Mouse (Mus musculus) layer of hippocampus, adult 9-11 months (tissue): ENCODE measurements around the gene Fgf14.
"Not testable (repeated sequence)": the region's sequence is repeated elsewhere in the genome, so short reads cannot be mapped to it uniquely, and the experiment has no call there.

ENCODE experiments used
- DNase-seq: peaks from one replicate; pipeline ENCODE4 v3.0.0; 2022

Fgf14 gene

GRCm38 (mm10) chr14:124676506-124677177 lies at the start of gene Fgf14:
Gene Fgf14 (minus strand): TSS chr14:124677127.
- DNase-seq, result no peak

- peak; percentile 86 for DNase-seq
Observed at GRCm38 (mm10) chr14:124677379-124677778, 452 bp upstream of the Fgf14 start.

- peak; percentile 59 for DNase-seq
Observed at GRCm38 (mm10) chr14:124675654-124676505, 1.0 kb downstream of the Fgf14 start.

- DNase-seq, result peak; percentile 21
Observed at GRCm38 (mm10) chr14:124675142-124675653, 1.7 kb downstream of the Fgf14 start.

GRCm38 (mm10) chr14:124674536-124675141 lies 2.3 kb downstream of the Fgf14 start:
- DNase-seq, result no peak

- DNase-seq, result no peak
Observed at GRCm38 (mm10) chr14:124669739-124670138, 7.2 kb downstream of the Fgf14 start.

- no peak for DNase-seq
Observed at GRCm38 (mm10) chr14:124642822-124643221, 34.1 kb downstream of the Fgf14 start.

GRCm38 (mm10) chr14:124634881-124635280 lies 42.0 kb downstream of the Fgf14 start:
- no peak for DNase-seq

- DNase-seq, result no peak
Observed at GRCm38 (mm10) chr14:124613473-124613872, 63.5 kb downstream of the Fgf14 start.

GRCm38 (mm10) chr14:124606036-124606711 lies 70.8 kb downstream of the Fgf14 start:
- peak; percentile 82 for DNase-seq

- no peak for DNase-seq
Observed at GRCm38 (mm10) chr14:124605031-124605743, 71.7 kb downstream of the Fgf14 start.

- DNase-seq, result no peak
Observed at GRCm38 (mm10) chr14:124576571-124576970, 100.4 kb downstream of the Fgf14 start.

GRCm38 (mm10) chr14:124575130-124575885 lies 101.6 kb downstream of the Fgf14 start:
- peak; percentile 42 for DNase-seq

GRCm38 (mm10) chr14:124566445-124566844 lies 110.5 kb downstream of the Fgf14 start:
- no peak for DNase-seq

GRCm38 (mm10) chr14:124561544-124561943 lies 115.4 kb downstream of the Fgf14 start:
- no peak for DNase-seq

- DNase-seq, result no peak
Observed at GRCm38 (mm10) chr14:124536106-124536505, 140.8 kb downstream of the Fgf14 start.

- not testable (repeated sequence) for DNase-seq
Observed at GRCm38 (mm10) chr14:124535376-124535775, 141.6 kb downstream of the Fgf14 start.

GRCm38 (mm10) chr14:124532051-124532450 lies 144.9 kb downstream of the Fgf14 start:
- DNase-seq, result no peak

GRCm38 (mm10) chr14:124512009-124512408 lies 164.9 kb downstream of the Fgf14 start:
- no peak for DNase-seq

GRCm38 (mm10) chr14:124488971-124489370 lies 188.0 kb downstream of the Fgf14 start:
- no peak for DNase-seq

- no peak for DNase-seq
Observed at GRCm38 (mm10) chr14:124485261-124485660, 191.7 kb downstream of the Fgf14 start.
